Mouse (Mus musculus): Measurements from ENCODE around the gene Zc2hc1b. TPM values are rescaled to one million over a fixed set of nuclear protein-coding genes. Genes with fewer than 3 reads are reported as not detected.

Gene Zc2hc1b
- not detected for polyA plus RNA-seq (2012; fragmentation: generic; extraction: Trizol)
- long read RNA-seq, experiment 1, result 0 reads
- long read RNA-seq, experiment 2, result 0 reads

DNA sequence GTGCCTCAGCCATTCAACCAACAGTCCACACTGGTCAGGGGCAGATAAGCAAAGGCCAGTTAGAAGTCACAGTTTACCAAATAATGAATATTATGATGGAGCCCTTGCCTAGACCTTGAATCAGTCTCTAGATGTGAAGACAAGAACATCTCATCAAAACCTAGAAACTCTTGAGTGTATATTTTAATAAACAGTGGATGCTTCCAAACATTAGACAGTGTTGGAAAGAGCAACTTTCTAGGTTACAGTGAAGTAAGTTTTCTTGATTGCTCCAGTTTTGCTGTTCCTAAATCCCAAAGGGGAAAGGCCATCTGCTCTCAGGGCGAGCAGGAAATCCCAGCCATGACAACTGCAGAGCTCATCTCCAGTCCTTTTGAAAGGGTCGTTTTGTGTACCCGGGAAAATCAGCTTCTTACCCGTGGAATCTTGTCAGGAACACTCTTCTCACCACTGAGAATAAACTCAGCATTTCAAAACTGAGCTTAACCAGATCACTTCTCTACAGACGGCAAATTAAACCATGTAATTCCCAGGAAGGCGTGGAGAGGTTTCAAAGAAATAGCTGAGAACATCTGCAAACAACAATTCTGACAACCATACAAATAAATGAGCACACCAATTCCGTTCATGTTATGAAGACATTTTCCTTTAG is at the start of gene Zc2hc1b:
Gene Zc2hc1b (minus strand): TSS at position 51 of the 652 bp plus-strand sequence.
- no peak for TF ChIP-seq MYOG (IDR thresholded peaks at IDR 0.05; ENCODE audit: control insufficient read depth, extremely low read depth, insufficient read length)
- no peak for TF ChIP-seq USF1 (IDR thresholded peaks at IDR 0.05; ENCODE audit: low read depth)
- no peak for TF ChIP-seq CEBPB (IDR thresholded peaks at IDR 0.05; ENCODE audit: low read depth)
- TF ChIP-seq FOSL1 (IDR thresholded peaks at IDR 0.05; ENCODE audit: insufficient read depth, low read length, poor library complexity, severe bottlenecking), result no peak
- TF ChIP-seq CTCF (IDR thresholded peaks at IDR 0.05; ENCODE audit: control insufficient read depth, insufficient read depth, insufficient read length), result no peak
- TF ChIP-seq MAX (IDR thresholded peaks at IDR 0.05), result no peak
- no peak for TF ChIP-seq MYOD1 (IDR thresholded peaks at IDR 0.05; ENCODE audit: control insufficient read depth, insufficient read length, low read depth)
- H3K4me3 ChIP-seq (ENCODE audit: insufficient read depth, poor library complexity, severe bottlenecking), result no peak within 1 kb of the TSS
- no peaks in the 10 kb centered on the region for H3K27me3 ChIP-seq (ENCODE audit: control insufficient read depth, insufficient read depth, insufficient read length)
- no peaks in the 10 kb centered on the region for H3K79me2 ChIP-seq (ENCODE audit: control insufficient read depth, insufficient read depth)
- H3K79me3 ChIP-seq (ENCODE audit: low read depth), result no peaks in the 10 kb centered on the region
- H3ac ChIP-seq (ENCODE audit: control insufficient read depth, insufficient read length, low read depth), result no peak within 1 kb of the TSS
- H3K36me3 ChIP-seq (ENCODE audit: control insufficient read depth, insufficient read depth), result peaks cover 67% of the 10 kb centered on the region

DNA sequence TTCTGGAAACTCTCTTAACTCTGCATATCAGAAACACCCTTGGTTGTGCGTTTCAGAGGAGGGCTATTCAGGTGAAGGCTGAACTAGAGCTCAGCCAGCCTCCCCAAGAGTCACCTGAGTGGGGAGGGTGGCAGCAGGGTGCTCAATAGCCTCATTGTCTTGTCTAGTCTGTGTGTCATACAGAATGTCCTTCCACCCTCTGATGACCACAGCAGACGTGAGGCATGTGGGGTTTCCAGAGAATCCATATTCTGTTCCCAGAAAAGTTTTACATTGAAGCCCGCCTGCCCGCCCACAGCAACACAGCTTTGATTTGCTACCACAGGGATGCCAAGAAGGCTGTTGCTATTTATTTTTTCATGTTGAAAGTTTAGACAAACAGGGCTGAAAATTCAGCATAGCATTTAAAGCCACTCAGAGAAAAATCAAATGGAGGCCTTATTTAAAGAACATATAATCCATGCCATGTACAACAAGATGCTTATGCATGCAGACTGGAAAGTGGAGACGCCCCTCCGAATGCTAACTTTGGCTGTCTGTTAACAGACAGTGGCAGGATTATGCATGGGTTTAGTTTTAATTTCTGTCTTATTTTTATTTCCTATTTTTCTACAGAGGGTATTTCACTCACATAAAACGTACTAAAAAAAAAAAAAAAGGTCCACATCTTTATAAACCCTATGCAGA is 47.7 kb upstream of the Zc2hc1b start:
- Histone ChIP-seq H3K79me2 (ENCODE audit: control insufficient read depth, insufficient read depth) (no peaks in the 10 kb centered on the region), H3K79me3 (ENCODE audit: low read depth) (no peaks in the 10 kb centered on the region), H3K27me3 (ENCODE audit: control insufficient read depth, insufficient read depth, insufficient read length) (no peaks in the 10 kb centered on the region), H3K4me3 (ENCODE audit: insufficient read depth, poor library complexity, severe bottlenecking) (no peak overlapping the region), H3ac (ENCODE audit: control insufficient read depth, insufficient read length, low read depth) (no peak overlapping the region), H3K36me3 (ENCODE audit: control insufficient read depth, insufficient read depth) (no peaks in the 10 kb centered on the region)
- TF ChIP-seq FOSL1 (IDR thresholded peaks at IDR 0.05; ENCODE audit: insufficient read depth, low read length, poor library complexity, severe bottlenecking) (no peak), CTCF (IDR thresholded peaks at IDR 0.05; ENCODE audit: control insufficient read depth, insufficient read depth, insufficient read length) (no peak), MYOD1 (IDR thresholded peaks at IDR 0.05; ENCODE audit: control insufficient read depth, insufficient read length, low read depth) (no peak), MAX (IDR thresholded peaks at IDR 0.05) (no peak), CEBPB (IDR thresholded peaks at IDR 0.05; ENCODE audit: low read depth) (no peak), MYOG (IDR thresholded peaks at IDR 0.05; ENCODE audit: control insufficient read depth, extremely low read depth, insufficient read length) (no peak), USF1 (IDR thresholded peaks at IDR 0.05; ENCODE audit: low read depth) (no peak)

DNA sequence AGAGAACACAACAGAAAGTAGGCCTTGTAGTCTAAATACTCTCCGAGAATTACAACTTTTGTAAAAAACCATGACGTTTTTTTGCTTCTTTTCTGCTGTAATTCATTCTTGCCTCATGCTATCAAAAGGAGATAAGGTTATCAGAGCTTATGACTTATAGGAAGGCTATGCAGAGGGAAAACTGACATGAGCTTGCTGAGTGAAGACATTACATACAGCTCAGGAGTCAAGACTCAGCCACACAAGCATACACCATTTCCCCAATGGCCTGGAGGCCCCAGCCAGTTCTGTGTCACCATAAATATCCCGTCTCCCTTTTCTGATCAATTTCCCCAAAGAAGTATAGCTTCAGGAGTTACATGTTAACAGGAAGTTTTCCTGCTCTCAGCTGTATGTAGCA is 44.3 kb upstream of the Zc2hc1b start:
- H3K27me3 ChIP-seq (ENCODE audit: control insufficient read depth, insufficient read depth, insufficient read length), result peaks cover 6% of the 10 kb centered on the region
- no peak overlapping the region for H3ac ChIP-seq (ENCODE audit: control insufficient read depth, insufficient read length, low read depth)
- H3K4me3 ChIP-seq (ENCODE audit: insufficient read depth, poor library complexity, severe bottlenecking), result no peak overlapping the region
- no peak for TF ChIP-seq MYOD1 (IDR thresholded peaks at IDR 0.05; ENCODE audit: control insufficient read depth, insufficient read length, low read depth)
- TF ChIP-seq USF1 (IDR thresholded peaks at IDR 0.05; ENCODE audit: low read depth), result no peak
- TF ChIP-seq CTCF (IDR thresholded peaks at IDR 0.05; ENCODE audit: control insufficient read depth, insufficient read depth, insufficient read length), result no peak
- TF ChIP-seq CEBPB (IDR thresholded peaks at IDR 0.05; ENCODE audit: low read depth), result no peak
- no peak for TF ChIP-seq MYOG (IDR thresholded peaks at IDR 0.05; ENCODE audit: control insufficient read depth, extremely low read depth, insufficient read length)
- TF ChIP-seq MAX (IDR thresholded peaks at IDR 0.05), result no peak
- no peak for TF ChIP-seq FOSL1 (IDR thresholded peaks at IDR 0.05; ENCODE audit: insufficient read depth, low read length, poor library complexity, severe bottlenecking)
- H3K79me2 ChIP-seq (ENCODE audit: control insufficient read depth, insufficient read depth), result no peaks in the 10 kb centered on the region
- H3K36me3 ChIP-seq (ENCODE audit: control insufficient read depth, insufficient read depth), result no peaks in the 10 kb centered on the region
- H3K79me3 ChIP-seq (ENCODE audit: low read depth), result no peaks in the 10 kb centered on the region

DNA sequence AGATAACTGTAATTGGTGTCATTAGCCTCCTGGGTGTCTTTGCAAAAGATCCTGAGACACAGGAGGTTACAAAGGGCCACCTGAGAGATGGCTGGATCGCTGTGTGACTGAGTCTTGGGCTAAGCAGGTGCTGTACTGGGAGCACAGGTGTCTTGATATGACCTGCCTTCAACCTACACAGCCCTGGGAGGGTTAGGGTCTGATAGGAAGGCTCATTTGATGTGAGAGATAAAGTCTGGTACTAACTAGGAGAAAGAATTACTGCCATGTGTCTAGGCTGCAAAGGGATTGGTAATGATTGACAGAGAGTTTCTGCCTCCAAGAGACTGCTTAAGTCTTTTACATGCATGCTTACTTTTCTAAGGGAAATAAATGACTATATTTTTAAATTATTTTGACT is 42.2 kb upstream of the Zc2hc1b start:
- no peaks in the 10 kb centered on the region for H3K36me3 ChIP-seq (ENCODE audit: control insufficient read depth, insufficient read depth)
- TF ChIP-seq CTCF (IDR thresholded peaks at IDR 0.05; ENCODE audit: control insufficient read depth, insufficient read depth, insufficient read length) (no peak), USF1 (IDR thresholded peaks at IDR 0.05; ENCODE audit: low read depth) (no peak), MYOG (IDR thresholded peaks at IDR 0.05; ENCODE audit: control insufficient read depth, extremely low read depth, insufficient read length) (no peak), MAX (IDR thresholded peaks at IDR 0.05) (no peak), MYOD1 (IDR thresholded peaks at IDR 0.05; ENCODE audit: control insufficient read depth, insufficient read length, low read depth) (no peak), FOSL1 (IDR thresholded peaks at IDR 0.05; ENCODE audit: insufficient read depth, low read length, poor library complexity, severe bottlenecking) (no peak), CEBPB (IDR thresholded peaks at IDR 0.05; ENCODE audit: low read depth) (no peak)
- H3K27me3 ChIP-seq (ENCODE audit: control insufficient read depth, insufficient read depth, insufficient read length), result peaks cover 13% of the 10 kb centered on the region
- H3K79me3 ChIP-seq (ENCODE audit: low read depth), result no peaks in the 10 kb centered on the region
- no peak overlapping the region for H3K4me3 ChIP-seq (ENCODE audit: insufficient read depth, poor library complexity, severe bottlenecking)
- no peaks in the 10 kb centered on the region for H3K79me2 ChIP-seq (ENCODE audit: control insufficient read depth, insufficient read depth)
- no peak overlapping the region for H3ac ChIP-seq (ENCODE audit: control insufficient read depth, insufficient read length, low read depth)

DNA sequence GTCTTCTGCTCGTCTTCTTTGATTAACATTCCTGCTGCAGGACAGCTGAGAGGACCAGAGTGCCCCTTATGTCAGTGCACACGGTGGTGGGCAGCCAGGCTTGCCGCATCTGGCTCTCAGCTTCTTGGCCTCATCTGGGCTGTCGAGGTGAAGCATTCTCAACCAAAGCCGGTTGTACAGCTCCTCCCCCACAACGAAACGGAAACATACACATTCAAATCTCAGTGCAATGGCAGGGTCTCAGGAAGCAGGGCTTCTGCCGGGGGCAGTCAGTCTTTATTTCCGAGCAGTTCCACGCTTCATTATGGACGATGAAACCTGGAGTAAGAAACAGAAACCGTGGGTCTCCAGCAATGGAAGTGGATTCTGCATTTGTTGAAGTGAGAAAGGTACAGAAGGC is 36.1 kb upstream of the Zc2hc1b start:
- peaks cover 21% of the 10 kb centered on the region for H3K27me3 ChIP-seq (ENCODE audit: control insufficient read depth, insufficient read depth, insufficient read length)
- no peaks in the 10 kb centered on the region for H3K36me3 ChIP-seq (ENCODE audit: control insufficient read depth, insufficient read depth)
- no peak overlapping the region for H3K4me3 ChIP-seq (ENCODE audit: insufficient read depth, poor library complexity, severe bottlenecking)
- H3K79me3 ChIP-seq (ENCODE audit: low read depth), result no peaks in the 10 kb centered on the region
- TF ChIP-seq MAX (IDR thresholded peaks at IDR 0.05), result no peak
- TF ChIP-seq CEBPB (IDR thresholded peaks at IDR 0.05; ENCODE audit: low read depth), result no peak
- no peak for TF ChIP-seq USF1 (IDR thresholded peaks at IDR 0.05; ENCODE audit: low read depth)
- no peak for TF ChIP-seq MYOG (IDR thresholded peaks at IDR 0.05; ENCODE audit: control insufficient read depth, extremely low read depth, insufficient read length)
- TF ChIP-seq FOSL1 (IDR thresholded peaks at IDR 0.05; ENCODE audit: insufficient read depth, low read length, poor library complexity, severe bottlenecking), result no peak
- no peak for TF ChIP-seq MYOD1 (IDR thresholded peaks at IDR 0.05; ENCODE audit: control insufficient read depth, insufficient read length, low read depth)
- TF ChIP-seq CTCF (IDR thresholded peaks at IDR 0.05; ENCODE audit: control insufficient read depth, insufficient read depth, insufficient read length), result no peak
- H3ac ChIP-seq (ENCODE audit: control insufficient read depth, insufficient read length, low read depth), result no peak overlapping the region
- H3K79me2 ChIP-seq (ENCODE audit: control insufficient read depth, insufficient read depth), result no peaks in the 10 kb centered on the region

All from C2C12 (cell line).